Mouse (Mus musculus) brain, embryonic 18.5 days (tissue): Measurements from ENCODE around the gene Gm17174.
"Not testable (repeated sequence)": the region's sequence is repeated elsewhere in the genome, so short reads cannot be mapped to it uniquely, and the experiment has no call there.

Experiments
- DNase-seq: peaks from one replicate; pipeline ENCODE4 v3.0.0-alpha.2; 2012; ENCODE audit warnings: low read depth, low spot score

Gm17174 gene

DNA sequence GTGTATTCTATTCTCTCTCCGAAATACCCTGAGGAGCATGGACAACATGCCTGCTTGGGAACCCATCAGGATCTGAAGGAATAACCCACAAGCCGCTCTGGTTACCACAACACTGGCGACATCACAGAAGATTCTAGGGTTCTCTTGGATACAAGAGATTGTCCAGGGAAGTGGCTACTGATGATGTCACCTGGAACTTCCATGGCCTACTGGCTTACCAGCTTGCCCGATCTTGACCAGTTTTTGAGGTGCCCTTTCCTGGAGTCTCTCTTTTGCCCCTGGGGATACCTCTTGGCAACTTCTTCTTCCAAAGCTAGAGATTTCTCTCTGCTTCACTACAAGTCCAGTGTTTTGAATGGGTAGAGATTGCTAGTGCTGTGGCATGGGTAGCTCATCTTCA is at the start of gene Gm17174:
Gene Gm17174 (minus strand): TSS at position 101 of the 400 bp plus-strand sequence.
- DNase-seq, result not testable (repeated sequence)

DNA sequence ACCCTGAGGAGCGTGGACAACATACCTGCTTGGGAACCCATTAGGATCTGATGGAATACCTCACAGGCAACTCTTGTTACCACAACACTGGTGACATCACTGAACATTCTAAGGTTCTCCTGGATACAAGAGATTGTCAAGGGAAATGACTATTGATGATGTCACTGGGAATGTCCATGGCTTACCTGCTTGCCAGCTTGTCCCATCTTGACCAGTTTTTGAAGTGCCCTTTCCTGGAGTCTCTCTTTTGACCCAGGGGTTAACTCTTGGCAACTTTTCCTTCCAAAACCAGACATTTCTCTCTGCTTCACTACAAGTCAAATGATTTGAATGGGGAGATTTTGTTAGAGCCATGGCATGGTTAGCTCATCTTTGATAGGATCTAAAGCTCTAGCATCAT is 43.6 kb upstream of the Gm17174 start, which contains the start of gene Gm4181:
Gene Gm4181 (minus strand): TSS at position 101 of the 400 bp plus-strand sequence.
- not testable (repeated sequence) for DNase-seq

DNA sequence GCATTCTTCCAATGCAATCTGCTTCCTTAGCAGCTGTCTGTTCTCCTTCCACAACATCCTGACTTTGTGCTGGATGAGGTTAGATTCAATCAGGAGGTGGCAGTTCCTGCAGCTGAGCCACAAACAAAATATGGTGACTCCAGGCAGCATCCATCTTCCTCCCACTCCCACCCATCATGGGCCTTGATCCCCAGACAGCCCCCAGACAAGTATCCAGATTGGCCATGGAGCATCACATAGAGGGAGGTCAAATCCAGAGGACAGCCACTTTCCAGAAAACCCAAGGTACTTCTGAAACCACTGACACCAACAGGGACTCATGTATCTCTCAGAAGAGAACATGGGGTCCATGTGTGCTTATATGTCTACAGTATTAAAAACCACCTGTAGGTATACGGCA is 40.5 kb upstream of the Gm17174 start:
- DNase-seq, result not testable (repeated sequence)

DNA sequence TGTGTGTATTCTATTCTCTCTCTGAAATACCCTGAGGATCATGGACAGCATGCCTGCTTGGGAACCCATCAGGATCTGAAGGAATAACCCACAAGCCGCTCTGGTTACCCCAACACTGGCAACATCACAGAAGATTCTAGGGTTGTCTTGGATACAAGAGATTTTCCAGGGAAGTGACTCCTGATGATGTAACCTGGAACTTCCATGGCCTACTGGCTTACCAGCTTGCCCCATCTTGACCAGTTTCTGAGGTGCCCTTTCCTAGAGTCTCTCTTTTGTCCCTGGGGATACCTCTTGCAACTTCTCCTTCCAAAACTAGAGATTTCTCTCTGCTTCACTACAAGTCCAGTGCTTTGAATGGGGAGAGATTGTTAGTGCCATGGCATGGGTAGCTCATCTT is 19.3 kb upstream of the Gm17174 start, which contains the start of gene Gm17078:
Gene Gm17078 (minus strand): TSS at position 101 of the 400 bp plus-strand sequence.
- no peak for DNase-seq

DNA sequence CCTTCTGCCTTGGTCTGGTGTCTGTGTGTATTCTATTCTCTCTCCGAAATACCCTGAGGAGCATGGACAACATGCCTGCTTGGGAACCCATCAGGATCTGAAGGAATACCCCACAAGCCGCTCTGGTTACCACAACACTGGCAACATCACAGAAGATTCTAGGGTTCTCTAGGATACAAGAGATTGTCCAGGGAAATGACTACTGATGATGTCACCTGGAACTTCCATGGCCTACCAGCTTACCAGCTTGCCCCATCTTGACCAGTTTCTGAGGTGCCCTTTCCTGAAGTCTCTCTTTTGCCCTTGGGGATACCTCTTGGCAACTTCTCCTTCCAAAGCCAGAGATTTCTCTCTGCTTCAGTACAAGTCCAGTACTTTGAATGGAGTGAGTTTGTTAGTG is 18.0 kb downstream of the Gm17174 start, which contains the start of gene Gm17175:
Gene Gm17175 (minus strand): TSS at position 101 of the 400 bp plus-strand sequence.
- not testable (repeated sequence) for DNase-seq

DNA sequence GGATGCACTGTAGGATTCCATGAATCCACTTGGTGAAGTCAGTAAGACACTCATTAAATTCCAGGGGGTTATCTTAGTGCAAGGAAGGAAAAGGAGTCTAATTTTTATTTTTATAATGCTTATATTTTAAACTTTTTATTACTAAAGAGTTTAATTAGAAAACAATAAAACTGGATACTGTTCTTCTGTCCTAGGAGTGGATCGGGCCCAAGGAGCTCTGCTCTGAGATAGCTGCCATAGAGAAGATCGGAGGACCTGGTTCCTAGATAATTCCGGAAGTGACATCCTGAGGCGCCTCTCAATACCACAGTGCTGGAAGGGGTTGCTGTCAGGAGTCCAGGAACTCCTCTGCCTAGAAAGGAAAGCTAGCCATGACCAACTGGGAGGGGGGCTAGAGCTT is 39.4 kb downstream of the Gm17174 start, which contains the start of gene Gm5622:
Gene Gm5622 (plus strand): TSS at position 301 of the 400 bp plus-strand sequence.
- DNase-seq, result no peak
